Mouse (Mus musculus) heart, adult 18-20 months (tissue): ENCODE results near the gene Pheta2. TPM values are rescaled to one million over a fixed set of nuclear protein-coding genes. Genes with fewer than 3 reads are reported as not detected.
A peak's percentile ranks its signal among the peaks of the same experiment; 100 is the strongest.
"Not testable (repeated sequence)": the region's sequence is repeated elsewhere in the genome, so short reads cannot be mapped to it uniquely, and the experiment has no call there.

Experiments used
- DNase-seq, 2 experiments: peaks; one replicate each; pipeline ENCODE4 v3.0.0; 2021 to 2022; ENCODE audit warnings: mixed read lengths in 1 of 2
- total RNA-seq, 2 experiments: library from RNA; stranded (reverse); gene quantifications; 2 replicates each; pipeline ENCODE4 v1.2.3; 2021

Gene Pheta2
- total RNA-seq, 2 experiments from 2014 or later = 0.72 to 0.75 TPM

- DNase-seq = no peak
Measured at GRCm38 (mm10) chr15:82343368-82344287, 4.9 kb downstream of the Pheta2 start.

- DNase-seq = no peak
Measured at GRCm38 (mm10) chr15:82344971-82345370, 6.2 kb downstream of the Pheta2 start.

GRCm38 (mm10) chr15:82345820-82346470 lies 7.2 kb downstream of the Pheta2 start:
- peak; percentile 98 to 99 for DNase-seq

- peak in 1 of 2 experiments; percentile 22 for DNase-seq
Measured at GRCm38 (mm10) chr15:82346580-82347302, 8.0 kb downstream of the Pheta2 start.

- no peak for DNase-seq
Measured at GRCm38 (mm10) chr15:82347303-82347676, 8.5 kb downstream of the Pheta2 start.

GRCm38 (mm10) chr15:82347852-82348251 lies 9.1 kb downstream of the Pheta2 start:
- peak in 1 of 2 experiments; percentile 5 for DNase-seq

- DNase-seq = no peak
Measured at GRCm38 (mm10) chr15:82348258-82348998, 9.7 kb downstream of the Pheta2 start.

GRCm38 (mm10) chr15:82348999-82349341 lies 10.2 kb downstream of the Pheta2 start:
- DNase-seq = no peak

- DNase-seq = no peak
Measured at GRCm38 (mm10) chr15:82350349-82350748, 11.6 kb downstream of the Pheta2 start.

- no peak for DNase-seq
Measured at GRCm38 (mm10) chr15:82351480-82351879, 12.7 kb downstream of the Pheta2 start.

- peak in 1 of 2 experiments; percentile 48 for DNase-seq
Measured at GRCm38 (mm10) chr15:82353078-82353744, 14.5 kb downstream of the Pheta2 start.

GRCm38 (mm10) chr15:82353745-82354113 lies 15.0 kb downstream of the Pheta2 start:
- DNase-seq = no peak

- DNase-seq = peak; percentile 97 to 99
Measured at GRCm38 (mm10) chr15:82354126-82354945, 15.6 kb downstream of the Pheta2 start, which contains the start of gene Ndufa6. Gene Ndufa6, minus strand, starts transcription at chr15:82354322.

- DNase-seq = peak; percentile 55 to 64
Measured at GRCm38 (mm10) chr15:82358431-82359260, 19.9 kb downstream of the Pheta2 start.

GRCm38 (mm10) chr15:82361459-82362018 lies 22.8 kb downstream of the Pheta2 start:
- DNase-seq = no peak

GRCm38 (mm10) chr15:82362234-82362633 lies 23.5 kb downstream of the Pheta2 start:
- DNase-seq = peak in 1 of 2 experiments; percentile 36

- DNase-seq = not testable (repeated sequence)
Measured at GRCm38 (mm10) chr15:82363801-82364200, 25.1 kb downstream of the Pheta2 start.

- DNase-seq = not testable (repeated sequence)
Measured at GRCm38 (mm10) chr15:82364561-82364960, 25.8 kb downstream of the Pheta2 start.

GRCm38 (mm10) chr15:82368146-82368545 lies 29.4 kb downstream of the Pheta2 start:
- no peak for DNase-seq
